Mouse (Mus musculus): ENCODE results near the gene Cntn6.

- TF ChIP-seq POLR2A (IDR thresholded peaks at IDR 0.05; ENCODE audit: control insufficient read depth, extremely low read depth, insufficient read depth, low read length, poor library complexity) (no peak), CTCF (IDR thresholded peaks at IDR 0.05; ENCODE audit: borderline replicate concordance, control insufficient read depth, extremely low read depth, insufficient read depth, low read length, poor library complexity) (no peak)
Observed at GRCm38 (mm10) chr6:104761226-104761625, 268.6 kb downstream of the Cntn6 start.
